Mouse (Mus musculus): ENCODE data around the gene Med12.

The Med12 gene

GRCm38 (mm10) chrX:101273875-101274738 is at the start of gene Med12:
TSS of gene Med12 (plus strand) at chrX:101274030.
- peak; percentile 89 to 91 for DNase-seq

- no peak for DNase-seq
Observed at GRCm38 (mm10) chrX:101245011-101245410, 28.8 kb upstream of the Med12 start.

DNA sequence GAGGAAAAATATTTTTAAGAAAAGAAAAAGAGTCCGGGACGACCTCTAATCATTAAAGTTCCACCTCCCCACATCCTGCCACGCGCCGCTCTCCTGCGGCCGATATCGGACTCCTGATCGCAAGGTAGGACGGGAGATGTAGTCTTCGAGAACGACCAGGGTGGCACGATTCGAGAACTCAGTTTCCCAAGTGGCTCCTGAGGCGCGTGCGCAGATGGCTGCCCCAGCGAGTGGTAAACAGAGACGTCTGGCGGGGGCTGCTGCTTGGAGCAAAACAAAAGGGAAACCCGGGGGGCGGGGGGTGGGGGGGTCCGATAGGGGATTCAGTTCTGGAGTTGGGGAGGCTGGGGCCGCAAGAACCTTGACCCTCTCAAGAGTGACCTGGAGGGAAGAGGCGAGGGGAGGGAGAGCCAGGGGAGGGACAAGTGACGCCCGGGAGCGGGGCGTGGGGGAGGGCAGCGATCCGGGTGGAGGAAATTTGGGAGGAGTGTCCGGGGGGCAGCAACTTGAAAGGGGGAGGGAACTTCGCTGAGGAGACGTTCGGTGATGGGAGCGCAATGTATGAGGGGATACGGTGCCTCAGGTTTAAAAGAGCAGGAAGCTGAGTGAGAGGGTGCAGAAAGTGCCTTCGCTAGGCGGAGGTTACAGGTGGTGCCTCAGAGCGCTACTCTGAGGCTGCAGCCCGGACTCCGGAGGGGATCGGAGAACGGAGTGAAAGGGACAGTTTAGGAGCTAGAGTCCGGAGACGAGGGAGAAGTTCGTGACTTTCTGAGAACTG is 19.7 kb upstream of the Med12 start, which contains the start of gene Foxo4:
Gene Foxo4 (plus strand): TSS at position 577 of the 778 bp plus-strand sequence.
- peak; percentile 89 to 90 for DNase-seq

DNA sequence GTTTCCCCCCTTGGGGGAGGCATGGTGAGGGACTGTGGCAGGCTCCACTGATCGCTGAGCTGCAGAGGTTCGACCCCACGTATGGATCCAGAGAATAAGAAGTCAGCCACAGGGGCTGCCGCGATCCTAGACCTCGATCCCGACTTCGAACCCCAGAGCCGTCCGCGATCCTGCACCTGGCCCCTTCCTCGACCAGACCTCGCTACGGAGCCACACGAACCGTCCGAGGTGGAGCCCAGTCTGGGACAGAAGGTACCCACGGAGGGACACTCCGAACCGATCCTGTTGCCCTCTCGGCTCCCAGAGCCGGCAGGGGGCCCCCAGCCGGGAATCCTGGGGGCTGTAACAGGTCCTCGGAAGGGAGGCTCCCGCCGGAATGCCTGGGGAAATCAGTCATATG is 19.1 kb upstream of the Med12 start:
- DNase-seq, result peak; percentile 9 to 13

GRCm38 (mm10) chrX:101256603-101257002 is 17.2 kb upstream of the Med12 start:
- peak in 1 of 2 experiments; percentile 37 for DNase-seq

- peak in 1 of 2 experiments; percentile 57 for DNase-seq
Observed at GRCm38 (mm10) chrX:101260441-101261325, 13.1 kb upstream of the Med12 start.

DNA sequence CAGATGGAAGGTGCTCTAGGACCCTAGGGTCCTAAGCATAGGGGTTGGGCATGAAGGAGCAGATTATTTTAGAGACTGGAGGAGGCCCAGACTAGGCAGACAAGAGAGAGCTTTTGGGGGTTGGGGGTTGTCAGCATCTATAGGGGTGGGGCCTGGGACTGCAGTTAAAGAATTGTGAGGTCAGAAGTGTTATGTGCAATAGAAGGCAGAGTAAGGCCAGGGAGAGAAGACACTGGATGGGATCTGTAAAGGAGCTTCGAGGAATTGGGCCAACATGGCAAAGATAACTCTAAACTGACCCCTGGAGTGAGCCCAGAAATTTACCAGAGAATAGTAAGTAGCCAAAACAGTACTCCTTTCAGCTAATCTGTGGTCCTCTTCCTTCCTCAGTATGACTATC is 9.9 kb upstream of the Med12 start, which contains the start of gene Gm614:
Gene Gm614 (minus strand): TSS at position 101 of the 400 bp plus-strand sequence.
- no peak for DNase-seq

- DNase-seq, result no peak
Observed at GRCm38 (mm10) chrX:101266631-101267030, 7.2 kb upstream of the Med12 start.

DNA sequence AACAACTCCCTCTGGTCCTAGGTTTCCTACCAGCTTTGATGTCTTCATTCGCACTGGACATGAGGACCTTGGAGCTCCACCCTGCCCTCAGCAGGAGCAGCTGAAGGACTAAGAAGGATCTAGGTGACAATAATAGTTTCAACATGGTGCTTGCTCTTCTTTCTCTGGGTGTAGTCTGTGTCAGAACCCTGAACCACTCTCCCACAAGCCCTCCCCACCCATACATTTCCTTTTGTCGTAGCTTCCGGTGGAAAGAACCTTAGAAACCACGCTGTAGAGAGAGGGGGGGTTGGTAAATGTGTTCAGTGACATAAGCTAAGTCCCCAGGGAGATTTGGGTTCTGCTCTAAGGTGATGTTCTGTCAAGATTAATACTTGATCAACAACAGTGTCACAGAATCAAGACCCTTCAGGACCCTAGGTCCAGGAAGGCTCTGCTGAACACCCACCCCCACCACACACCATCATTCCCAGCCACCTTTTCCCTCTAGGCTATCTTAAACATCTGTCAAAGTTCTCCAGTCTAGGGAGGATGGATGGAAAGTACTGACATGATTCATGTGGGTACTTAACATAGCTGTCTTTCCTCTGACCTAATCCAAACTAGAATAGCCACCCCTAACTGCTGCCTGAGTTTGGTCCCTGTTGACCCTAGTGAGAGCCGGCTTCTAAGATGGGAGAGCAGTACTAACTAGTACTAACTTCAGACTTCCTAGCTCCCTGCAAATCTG is 5.6 kb upstream of the Med12 start, which contains the start of gene Il2rg:
Gene Il2rg (minus strand): TSS at position 231 of the 730 bp plus-strand sequence.
- no peak for DNase-seq

DNA sequence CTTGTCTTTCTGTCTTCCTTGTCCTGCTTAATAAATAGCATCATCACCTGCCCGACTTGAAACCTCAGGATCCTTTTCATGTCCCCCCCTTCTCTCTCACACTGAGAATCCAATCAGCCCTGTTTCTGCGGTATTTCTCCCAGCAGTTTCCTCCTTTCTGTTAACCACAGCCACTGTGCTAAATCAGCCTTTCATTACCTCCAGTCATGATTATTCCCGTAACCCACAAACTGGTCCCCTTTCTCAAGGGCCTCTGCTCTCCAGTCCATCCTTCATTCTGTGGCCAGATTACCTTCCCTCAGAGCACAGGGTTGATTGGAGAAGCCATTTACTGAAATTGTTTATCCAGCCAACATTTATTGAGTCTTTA is 5.1 kb upstream of the Med12 start, which contains the start of gene Gm20489:
Gene Gm20489 (minus strand): TSS at position 269 of the 370 bp plus-strand sequence.
- no peak for DNase-seq

DNA sequence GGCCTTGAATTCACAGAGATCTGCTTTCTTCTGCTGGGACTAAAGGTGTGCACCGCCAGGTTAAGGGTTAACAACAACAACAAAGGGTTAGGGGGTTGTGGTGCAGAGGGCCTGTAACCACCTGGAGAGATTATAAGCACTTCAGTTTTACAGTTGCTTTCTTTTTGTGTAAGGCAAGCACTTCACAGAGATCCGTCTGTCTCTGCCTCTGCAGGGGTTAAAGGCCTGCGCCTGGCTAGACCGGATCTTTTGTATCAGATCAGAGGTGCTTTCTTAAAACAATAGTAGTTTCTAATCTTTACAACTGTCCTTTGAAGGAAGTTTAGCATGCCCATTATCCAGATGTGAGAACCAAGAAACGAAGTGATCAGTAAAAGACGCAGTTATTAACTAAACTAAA is 420 bp upstream of the Med12 start:
- DNase-seq, result no peak

DNA sequence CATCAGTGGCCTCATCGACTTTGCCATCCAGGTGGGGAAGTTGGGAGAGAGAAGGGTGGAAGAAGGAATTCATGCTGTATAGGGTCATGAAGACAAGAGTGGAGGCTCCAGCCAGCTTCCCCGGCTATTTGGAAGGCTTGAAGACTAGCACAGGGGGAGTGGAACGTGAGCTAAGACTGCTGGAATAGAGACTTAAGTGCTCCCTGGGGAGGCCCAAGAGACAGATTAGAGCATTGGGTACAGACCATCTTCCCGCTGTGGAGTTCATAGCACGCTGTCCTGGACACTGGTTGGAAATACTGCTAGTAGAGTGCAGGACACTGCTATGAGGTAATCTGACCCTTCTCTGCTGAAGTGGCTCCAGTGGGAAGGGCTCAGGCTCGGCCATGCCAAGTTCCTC is 9.0 kb downstream of the Med12 start:
- no peak for DNase-seq

GRCm38 (mm10) chrX:101285534-101285933 is 11.7 kb downstream of the Med12 start:
- peak; percentile 70 to 82 for DNase-seq

DNA sequence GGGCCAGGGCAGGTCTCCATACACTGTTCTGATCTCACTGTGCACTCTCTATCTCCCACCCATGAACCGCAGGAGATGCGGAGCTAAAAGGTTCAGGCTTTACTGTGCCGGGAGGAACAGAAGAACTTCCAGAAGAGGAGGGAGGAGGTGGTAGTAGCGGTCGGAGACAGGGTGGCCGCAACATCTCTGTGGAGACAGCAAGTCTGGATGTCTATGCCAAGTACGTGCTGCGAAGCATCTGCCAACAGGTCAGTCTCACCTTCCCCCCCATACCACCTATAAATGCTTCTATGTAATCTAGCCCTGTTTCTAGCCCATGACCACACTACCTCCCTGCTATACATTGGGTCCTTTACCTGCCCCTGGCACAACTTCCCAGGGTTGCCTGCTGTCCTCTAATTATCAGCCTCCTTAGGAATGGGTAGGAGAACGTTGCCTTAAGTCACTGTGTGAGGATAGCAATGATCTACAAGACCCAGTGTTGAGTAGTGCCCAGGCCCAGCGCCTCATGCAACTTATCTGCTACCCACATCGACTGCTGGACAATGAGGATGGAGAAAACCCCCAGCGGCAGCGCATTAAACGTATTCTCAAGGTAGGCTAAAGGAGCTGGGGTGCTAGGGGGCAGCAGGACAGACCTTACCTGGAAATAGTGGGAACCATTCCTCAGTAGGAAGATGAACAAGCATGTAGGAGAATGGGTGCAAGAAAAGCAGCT is 12.3 kb downstream of the Med12 start:
- DNase-seq, result no peak

GRCm38 (mm10) chrX:101287543-101287942 is 13.7 kb downstream of the Med12 start:
- DNase-seq, result no peak

DNA sequence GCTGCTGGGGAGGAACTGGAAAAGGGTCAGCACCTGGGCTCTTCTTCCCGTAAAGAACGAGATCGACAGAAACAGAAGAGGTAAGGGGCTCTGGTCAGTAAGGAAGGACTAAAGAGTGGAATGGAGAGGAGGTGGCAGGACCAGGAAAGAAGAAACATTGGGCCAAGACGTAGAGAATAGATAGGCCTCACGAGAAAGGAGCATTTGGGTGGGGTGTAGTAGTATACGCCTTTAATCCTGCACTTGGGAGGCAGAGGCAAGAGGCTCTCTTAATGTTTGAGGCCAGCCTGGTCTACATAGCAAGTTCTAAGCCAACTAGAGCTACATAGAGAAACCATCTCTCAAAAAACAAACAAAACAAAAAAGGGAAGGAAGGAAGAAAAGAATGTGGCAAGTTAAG is 14.6 kb downstream of the Med12 start:
- no peak for DNase-seq

DNA sequence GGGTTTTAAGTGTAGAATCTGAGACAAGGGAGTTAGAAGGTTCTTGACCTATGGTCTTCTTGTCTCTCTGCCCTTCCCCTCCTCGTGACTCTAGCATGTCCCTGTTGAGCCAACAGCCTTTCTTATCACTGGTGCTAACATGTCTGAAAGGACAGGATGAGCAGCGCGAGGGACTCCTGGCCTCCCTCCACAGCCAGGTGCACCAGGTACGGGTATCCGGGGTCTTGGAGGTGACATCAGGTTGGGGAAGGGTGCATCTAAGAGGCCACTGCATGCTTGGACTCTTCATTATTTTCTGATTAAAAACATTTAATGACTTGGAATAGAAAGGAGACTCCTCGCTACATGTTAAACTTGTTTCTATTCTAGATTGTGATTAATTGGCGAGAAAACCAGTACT is 15.2 kb downstream of the Med12 start:
- no peak for DNase-seq

DNA sequence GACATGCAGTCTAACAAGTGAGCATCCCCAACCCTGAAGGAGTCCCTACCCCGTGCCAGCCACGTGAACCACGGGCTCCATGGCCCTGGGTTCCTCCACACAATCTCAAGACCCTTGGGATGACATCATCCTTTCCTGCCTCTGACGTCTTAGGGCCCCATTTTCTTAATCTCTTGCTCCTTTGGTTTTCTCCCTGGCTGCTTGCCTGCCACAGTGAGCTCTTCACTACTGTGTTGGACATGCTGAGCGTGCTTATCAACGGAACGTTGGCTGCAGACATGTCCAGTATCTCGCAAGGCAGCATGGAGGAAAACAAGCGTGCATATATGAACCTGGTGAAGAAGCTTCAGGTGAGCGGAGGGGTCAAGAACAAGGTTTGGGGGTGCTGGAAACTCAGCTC is 16.3 kb downstream of the Med12 start:
- DNase-seq, result no peak

GRCm38 (mm10) chrX:101299055-101299454 is 25.2 kb downstream of the Med12 start, which contains the start of gene Nlgn3:
TSS of gene Nlgn3 (plus strand) at chrX:101299168.
- peak; percentile 71 to 81 for DNase-seq

GRCm38 (mm10) chrX:101299473-101300426 is 25.9 kb downstream of the Med12 start:
- peak; percentile 27 to 37 for DNase-seq

Measured in cerebellum, postnatal 14 days (tissue).